Mouse (Mus musculus): ENCODE measurements at regions not wholly inside any gene's neighbourhood (a gene's known extent, or its start where the extent isn't known, plus 50 kb on each side); places are given as distances from the start of the nearest gene placed in this dataset.
A peak's percentile ranks its signal among the peaks of the same experiment; 100 is the strongest.

GRCm38 (mm10) chr1:174999265-175000200 lies 77.9 kb upstream of the Grem2 start:
- TF ChIP-seq POLR2A (IDR thresholded peaks at IDR 0.05; ENCODE audit: insufficient read depth, low read length) (no peak), EP300 (IDR thresholded peaks at IDR 0.05; ENCODE audit: insufficient read depth, low read depth, low read length) (no peak), CTCF (IDR thresholded peaks at IDR 0.05; ENCODE audit: low read depth, low read length) (peak; percentile 26)
- no peaks in the 10 kb centered on the region for H3K36me3 ChIP-seq (ENCODE audit: control insufficient read depth, insufficient read depth, low read length, poor library complexity, severe bottlenecking)
- no peaks in the 10 kb centered on the region for H3K4me1 ChIP-seq (ENCODE audit: control insufficient read depth, insufficient read depth, low read length)
- H3K27me3 ChIP-seq (ENCODE audit: control insufficient read depth, insufficient read depth, low read length, poor library complexity, severe bottlenecking): no peaks in the 10 kb centered on the region; the same call in 1 of the 2 replicates
- no peak overlapping the region for H3K4me3 ChIP-seq (ENCODE audit: low read depth, low read length)
- no peak overlapping the region for H3K27ac ChIP-seq (ENCODE audit: insufficient read depth, low read length)
- H3K9me3 ChIP-seq (replicated peaks; ENCODE audit: control insufficient read depth, insufficient read depth, low read length, poor library complexity, severe bottlenecking): no peaks in the 10 kb centered on the region
- H3K9ac ChIP-seq (ENCODE audit: low read depth, poor library complexity, severe bottlenecking): no peak overlapping the region

- TF ChIP-seq EP300 (IDR thresholded peaks at IDR 0.05; ENCODE audit: insufficient read depth, low read depth, low read length) (no peak), POLR2A (IDR thresholded peaks at IDR 0.05; ENCODE audit: insufficient read depth, low read length) (no peak), CTCF (IDR thresholded peaks at IDR 0.05; ENCODE audit: low read depth, low read length) (no peak)
- Histone ChIP-seq H3K4me1 (ENCODE audit: control insufficient read depth, insufficient read depth, low read length) (no peaks in the 10 kb centered on the region), H3K4me3 (ENCODE audit: low read depth, low read length) (no peak overlapping the region), H3K9ac (ENCODE audit: low read depth, poor library complexity, severe bottlenecking) (no peak overlapping the region), H3K27ac (ENCODE audit: insufficient read depth, low read length) (no peak overlapping the region), H3K9me3 (replicated peaks; ENCODE audit: control insufficient read depth, insufficient read depth, low read length, poor library complexity, severe bottlenecking) (no peaks in the 10 kb centered on the region), H3K27me3 (ENCODE audit: control insufficient read depth, insufficient read depth, low read length, poor library complexity, severe bottlenecking) (no peaks in the 10 kb centered on the region), H3K36me3 (ENCODE audit: control insufficient read depth, insufficient read depth, low read length, poor library complexity, severe bottlenecking) (no peaks in the 10 kb centered on the region)
Observed at GRCm38 (mm10) chr1:174992520-174992919, 70.9 kb upstream of the Grem2 start.

- no peaks in the 10 kb centered on the region for H3K4me1 ChIP-seq (ENCODE audit: control insufficient read depth, insufficient read depth, low read length)
- H3K9ac ChIP-seq (ENCODE audit: low read depth, poor library complexity, severe bottlenecking): no peak overlapping the region
- no peaks in the 10 kb centered on the region for H3K36me3 ChIP-seq (ENCODE audit: control insufficient read depth, insufficient read depth, low read length, poor library complexity, severe bottlenecking)
- no peak overlapping the region for H3K27ac ChIP-seq (ENCODE audit: insufficient read depth, low read length)
- H3K4me3 ChIP-seq (ENCODE audit: low read depth, low read length): no peak overlapping the region
- H3K9me3 ChIP-seq (replicated peaks; ENCODE audit: control insufficient read depth, insufficient read depth, low read length, poor library complexity, severe bottlenecking): no peaks in the 10 kb centered on the region
- TF ChIP-seq POLR2A (IDR thresholded peaks at IDR 0.05; ENCODE audit: insufficient read depth, low read length) (no peak), EP300 (IDR thresholded peaks at IDR 0.05; ENCODE audit: insufficient read depth, low read depth, low read length) (no peak), CTCF (IDR thresholded peaks at IDR 0.05; ENCODE audit: low read depth, low read length) (no peak)
- H3K27me3 ChIP-seq (ENCODE audit: control insufficient read depth, insufficient read depth, low read length, poor library complexity, severe bottlenecking): no peaks in the 10 kb centered on the region
Observed at GRCm38 (mm10) chr1:174988590-174988989, 67.0 kb upstream of the Grem2 start.

- TF ChIP-seq CTCF (IDR thresholded peaks at IDR 0.05; ENCODE audit: low read depth, low read length) (no peak), POLR2A (IDR thresholded peaks at IDR 0.05; ENCODE audit: insufficient read depth, low read length) (no peak), EP300 (IDR thresholded peaks at IDR 0.05; ENCODE audit: insufficient read depth, low read depth, low read length) (no peak)
- no peak overlapping the region for H3K27ac ChIP-seq (ENCODE audit: insufficient read depth, low read length)
- H3K9ac ChIP-seq (ENCODE audit: low read depth, poor library complexity, severe bottlenecking): no peak overlapping the region
- no peaks in the 10 kb centered on the region for H3K9me3 ChIP-seq (replicated peaks; ENCODE audit: control insufficient read depth, insufficient read depth, low read length, poor library complexity, severe bottlenecking)
- H3K4me1 ChIP-seq (ENCODE audit: control insufficient read depth, insufficient read depth, low read length): no peaks in the 10 kb centered on the region
- no peak overlapping the region for H3K4me3 ChIP-seq (ENCODE audit: low read depth, low read length)
- H3K36me3 ChIP-seq (ENCODE audit: control insufficient read depth, insufficient read depth, low read length, poor library complexity, severe bottlenecking): no peaks in the 10 kb centered on the region
- H3K27me3 ChIP-seq (ENCODE audit: control insufficient read depth, insufficient read depth, low read length, poor library complexity, severe bottlenecking): no peaks in the 10 kb centered on the region
Observed at GRCm38 (mm10) chr1:174971895-174972294, 50.3 kb upstream of the Grem2 start.

All from ES-Bruce4 (cell line).